Mouse (Mus musculus) WW6 (cell line): ENCODE results near the gene Smyd1.
A peak's percentile ranks its signal among the peaks of the same experiment; 100 is the strongest.
"Not testable (repeated sequence)": the region's sequence is repeated elsewhere in the genome, so short reads cannot be mapped to it uniquely, and the experiment has no call there.

ENCODE experiments used
- DNase-seq: peaks from one replicate; pipeline ENCODE4 v3.0.0-alpha.2; 2013; ENCODE audit warnings: low read depth, low spot score

Smyd1 gene

GRCm38 (mm10) chr6:71329881-71330280 is 7.8 kb upstream of the Smyd1 start:
- DNase-seq, result no peak

GRCm38 (mm10) chr6:71324816-71325215 is 2.8 kb upstream of the Smyd1 start:
- DNase-seq, result no peak

GRCm38 (mm10) chr6:71322491-71322921 is 473 bp upstream of the Smyd1 start, which contains the start of gene Cd8b1:
TSS of gene Cd8b1 (plus strand) at chr6:71322788.
- no peak for DNase-seq

GRCm38 (mm10) chr6:71307486-71307885 is 14.5 kb downstream of the Smyd1 start:
- DNase-seq, result no peak

- DNase-seq, result no peak
Observed at GRCm38 (mm10) chr6:71302097-71302731, 19.8 kb downstream of the Smyd1 start.

GRCm38 (mm10) chr6:71298751-71299150 is 23.3 kb downstream of the Smyd1 start:
- no peak for DNase-seq

- DNase-seq, result no peak
Observed at GRCm38 (mm10) chr6:71298051-71298450, 24.0 kb downstream of the Smyd1 start.

- no peak for DNase-seq
Observed at GRCm38 (mm10) chr6:71295303-71295702, 26.7 kb downstream of the Smyd1 start.

- peak; percentile 75 for DNase-seq
Observed at GRCm38 (mm10) chr6:71293509-71293908, 28.5 kb downstream of the Smyd1 start.

GRCm38 (mm10) chr6:71279418-71279817 is 42.6 kb downstream of the Smyd1 start:
- DNase-seq, result no peak

- DNase-seq, result no peak
Observed at GRCm38 (mm10) chr6:71274621-71275020, 47.4 kb downstream of the Smyd1 start.

GRCm38 (mm10) chr6:71273715-71274114 is 48.3 kb downstream of the Smyd1 start:
- no peak for DNase-seq

GRCm38 (mm10) chr6:71272316-71272741 is 49.7 kb downstream of the Smyd1 start:
- DNase-seq, result no peak

GRCm38 (mm10) chr6:71271389-71272315 is 50.4 kb downstream of the Smyd1 start, which contains the start of gene Krcc1:
TSS of gene Krcc1 (plus strand) at chr6:71271677.
- DNase-seq, result peak; percentile 84

- no peak for DNase-seq
Observed at GRCm38 (mm10) chr6:71271057-71271388, 51.0 kb downstream of the Smyd1 start.

- DNase-seq, result no peak
Observed at GRCm38 (mm10) chr6:71270301-71271056, 51.6 kb downstream of the Smyd1 start.

GRCm38 (mm10) chr6:71269686-71270050 is 52.4 kb downstream of the Smyd1 start:
- not testable (repeated sequence) for DNase-seq

- DNase-seq, result no peak
Observed at GRCm38 (mm10) chr6:71268929-71269685, 52.9 kb downstream of the Smyd1 start.

- not testable (repeated sequence) for DNase-seq
Observed at GRCm38 (mm10) chr6:71267603-71268002, 54.4 kb downstream of the Smyd1 start.

GRCm38 (mm10) chr6:71262142-71262833 is 59.7 kb downstream of the Smyd1 start:
- DNase-seq, result no peak

GRCm38 (mm10) chr6:71261060-71261459 is 61.0 kb downstream of the Smyd1 start:
- DNase-seq, result no peak
